Mouse (Mus musculus): ENCODE data around the gene AL731706.1.
"Not testable (repeated sequence)": the region's sequence is repeated elsewhere in the genome, so short reads cannot be mapped to it uniquely, and the experiment has no call there.

The AL731706.1 gene

GRCm38 (mm10) chr2:136891068-136891950, at the start of gene AL731706.1, which contains the start of the genes Slx4ip and Mkks:
Gene AL731706.1 (minus strand): TSS chr2:136891389.
Gene Slx4ip (plus strand): TSS chr2:136891218.
Gene Mkks (minus strand): TSS chr2:136891389.
- DNase-seq (ENCODE audit: low spot score), result peak; percentile 100

GRCm38 (mm10) chr2:136938249-136938648, 47.1 kb upstream of the AL731706.1 start:
- DNase-seq (ENCODE audit: low spot score), result no peak

GRCm38 (mm10) chr2:136936391-136937288, 45.5 kb upstream of the AL731706.1 start:
- DNase-seq (ENCODE audit: low spot score), result no peak

GRCm38 (mm10) chr2:136921003-136921408, 29.8 kb upstream of the AL731706.1 start:
- no peak for DNase-seq (ENCODE audit: low spot score)

GRCm38 (mm10) chr2:136920257-136920993, 29.2 kb upstream of the AL731706.1 start:
- DNase-seq (ENCODE audit: low spot score), result no peak

GRCm38 (mm10) chr2:136919433-136919832, 28.2 kb upstream of the AL731706.1 start:
- DNase-seq (ENCODE audit: low spot score), result no peak

- DNase-seq (ENCODE audit: low spot score), result no peak
Observed at GRCm38 (mm10) chr2:136914334-136914902, 23.2 kb upstream of the AL731706.1 start.

- DNase-seq (ENCODE audit: low spot score), result no peak
Observed at GRCm38 (mm10) chr2:136913021-136913420, 21.8 kb upstream of the AL731706.1 start.

- DNase-seq (ENCODE audit: low spot score), result no peak
Observed at GRCm38 (mm10) chr2:136911958-136912411, 20.8 kb upstream of the AL731706.1 start.

GRCm38 (mm10) chr2:136909298-136909697, 18.1 kb upstream of the AL731706.1 start:
- DNase-seq (ENCODE audit: low spot score), result no peak

GRCm38 (mm10) chr2:136908596-136908995, 17.4 kb upstream of the AL731706.1 start:
- DNase-seq (ENCODE audit: low spot score), result no peak

GRCm38 (mm10) chr2:136896131-136896530, 4.9 kb upstream of the AL731706.1 start:
- DNase-seq (ENCODE audit: low spot score), result no peak

GRCm38 (mm10) chr2:136894494-136894893, 3.3 kb upstream of the AL731706.1 start:
- DNase-seq (ENCODE audit: low spot score), result no peak

GRCm38 (mm10) chr2:136891951-136892371, 772 bp upstream of the AL731706.1 start:
- peak; percentile 99 for DNase-seq (ENCODE audit: low spot score)

GRCm38 (mm10) chr2:136890716-136891067, 497 bp downstream of the AL731706.1 start:
- DNase-seq (ENCODE audit: low spot score), result not testable (repeated sequence)

- peak; percentile 58 for DNase-seq (ENCODE audit: low spot score)
Observed at GRCm38 (mm10) chr2:136886846-136887245, 4.3 kb downstream of the AL731706.1 start.

- no peak for DNase-seq (ENCODE audit: low spot score)
Observed at GRCm38 (mm10) chr2:136885579-136885978, 5.6 kb downstream of the AL731706.1 start, which contains the start of gene AL731706.2. Gene AL731706.2 (minus strand): TSS chr2:136885679.

GRCm38 (mm10) chr2:136854543-136855388, 36.4 kb downstream of the AL731706.1 start:
- no peak for DNase-seq (ENCODE audit: low spot score)

- no peak for DNase-seq (ENCODE audit: low spot score)
Observed at GRCm38 (mm10) chr2:136850366-136850765, 40.8 kb downstream of the AL731706.1 start.

- no peak for DNase-seq (ENCODE audit: low spot score)
Observed at GRCm38 (mm10) chr2:136837994-136838393, 53.2 kb downstream of the AL731706.1 start.
